Mouse (Mus musculus) limb, embryonic 14.5 days (tissue): ENCODE data around the gene BC029722. TPM values are rescaled to one million over a fixed set of nuclear protein-coding genes. Genes with fewer than 3 reads are reported as not detected.

Experiments used
- ATAC-seq: fragments of 200-750 bp; cut with Nextera tagmentation; 2 replicates; pipeline ENCODE4 v1.8.0; 2017; ENCODE audit warnings: low read depth, moderate number of reproducible peaks, moderate TSS enrichment; ENCODE audit not compliant: low FRiP score
- DNase-seq: peaks from one replicate; pipeline ENCODE4 v3.0.0-alpha.2; 2015; ENCODE audit warnings: low spot score
- H3K27ac ChIP-seq: fragments of 300-500 bp; sonication (generic); replicated peaks from 2 replicates; pipeline ENCODE4 v1.5.1; 2014; ENCODE audit warnings: low read depth, mild to moderate bottlenecking, low read length, moderate library complexity, mixed read lengths
- H3K27me3 ChIP-seq: fragments of 300-500 bp; sonication (generic); 2 replicates; pipeline ENCODE4 v1.6.1; 2014; ENCODE audit warnings: low read length, mixed read lengths; ENCODE audit not compliant: control insufficient read depth, insufficient read depth
- H3K36me3 ChIP-seq: fragments of 300-500 bp; sonication (generic); 2 replicates; pipeline ENCODE4 v1.6.1; 2014; ENCODE audit warnings: mild to moderate bottlenecking, low read length, moderate library complexity, mixed read lengths; ENCODE audit not compliant: control insufficient read depth, insufficient read depth
- H3K4me1 ChIP-seq: fragments of 300-500 bp; sonication (generic); 2 replicates; pipeline ENCODE4 v1.6.1; 2014; ENCODE audit warnings: antibody characterized with exemption, low read length, mixed read lengths; ENCODE audit not compliant: control insufficient read depth, insufficient read depth
- H3K4me2 ChIP-seq: fragments of 300-500 bp; sonication (generic); replicated peaks from 2 replicates; pipeline ENCODE4 v1.6.1; 2014; ENCODE audit warnings: low read depth, mild to moderate bottlenecking, low read length, moderate library complexity; ENCODE audit not compliant: severe bottlenecking
- H3K4me3 ChIP-seq: fragments of 300-500 bp; sonication (generic); replicated peaks from 2 replicates; pipeline ENCODE4 v1.5.1; 2014; ENCODE audit warnings: low read length
- H3K9ac ChIP-seq: fragments of 300-500 bp; sonication (generic); 2 replicates; pipeline ENCODE4 v1.6.1; 2014; ENCODE audit warnings: mild to moderate bottlenecking, low read depth, low read length, moderate library complexity; ENCODE audit not compliant: severe bottlenecking
- H3K9me3 ChIP-seq: fragments of 300-500 bp; sonication (generic); 2 replicates; pipeline ENCODE4 v1.6.1; 2016; ENCODE audit warnings: low read length; ENCODE audit not compliant: control insufficient read depth
- POLR2A ChIP-seq: fragments of 200-500 bp; IDR thresholded peaks from 2 replicates; pipeline ENCODE4 v1.8.0; 2012; ENCODE audit warnings: inconsistent platforms, mild to moderate bottlenecking, moderate library complexity, borderline replicate concordance; ENCODE audit not compliant: insufficient read depth, insufficient read length; ENCODE audit errors: extremely low read depth
- WGBS: fragments of 180-500 bp; shearing (Covaris S2); extraction: QIAGEN DNeasy Blood & Tissue Kit; methylation state at CpG from one replicate; pipeline ENCODE4 v1.1.7; 2014; 5-methylcytosine and 5-hydroxymethylcytosine counted together
- polyA plus RNA-seq, 2 experiments: library from polyadenylated mRNA; depleted of rRNA in 1 of 2; stranded (reverse) in 1 of 2; unstranded in 1 of 2; fragments of >200 nt; fragmentation: Nextera tagmentation in 1 of 2; extraction: Ambion mirVana in 1 of 2; gene quantifications; 2 replicates each; pipeline versions ENCODE4 v1.2.1 to v1.2.3; 2012 to 2014

The BC029722 gene
- polyA plus RNA-seq (2012; rRNA removed) (20.6 and 22.2 TPM in 2 replicates), polyA plus RNA-seq (2014; fragmentation: Nextera tagmentation; extraction: Ambion mirVana) (12.1 and 14.1 TPM in 2 replicates)

DNA sequence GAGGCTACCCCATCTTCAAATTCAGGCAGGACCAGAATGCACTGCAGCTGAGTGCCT, at the start of gene BC029722:
Gene BC029722 (minus strand): TSS at position 35 of the 57 bp plus-strand sequence.
- Histone ChIP-seq H3K4me2 (peak within 1 kb of the TSS; percentile 95), H3K4me3 (peak within 1 kb of the TSS; percentile 64), H3K9ac (peak within 1 kb of the TSS; percentile 79), H3K4me1 (peaks cover 6% of the 10 kb centered on the region), H3K36me3 (peaks cover 50% of the 10 kb centered on the region), H3K27ac (peak within 1 kb of the TSS; percentile 53), H3K9me3 (no peaks in the 10 kb centered on the region), H3K27me3 (no peaks in the 10 kb centered on the region)
- no peak for TF ChIP-seq POLR2A
- ATAC-seq (no peak), DNase-seq (no peak)

DNA sequence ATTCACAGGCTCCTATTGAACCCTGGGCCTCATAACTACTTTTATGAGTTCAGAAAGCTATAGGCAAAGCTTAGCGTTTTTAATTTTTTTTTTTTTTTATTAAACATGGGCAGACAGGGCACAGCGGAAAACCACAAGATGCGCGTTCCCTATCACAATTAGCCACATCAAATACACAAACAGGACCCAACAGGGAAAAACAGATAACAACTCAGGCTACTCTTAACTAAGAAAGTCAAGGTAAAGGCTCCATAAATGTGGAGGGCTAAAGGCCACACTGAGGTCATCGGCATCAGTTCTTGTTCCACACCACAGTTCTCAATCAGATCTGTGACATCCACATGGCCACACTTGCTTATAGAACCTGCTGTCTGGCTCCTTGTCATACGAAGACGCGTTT, 49.1 kb upstream of the BC029722 start:
- Histone ChIP-seq H3K4me2 (no peak overlapping the region), H3K27me3 (no peaks in the 10 kb centered on the region), H3K36me3 (peaks cover 8% of the 10 kb centered on the region; the same call in 1 of the 2 replicates), H3K4me1 (peaks cover 22% of the 10 kb centered on the region), H3K4me3 (no peak overlapping the region), H3K9me3 (no peaks in the 10 kb centered on the region), H3K9ac (no peak overlapping the region), H3K27ac (no peak overlapping the region)
- no peak for ATAC-seq
- DNase-seq: no peak
- no peak for TF ChIP-seq POLR2A
- WGBS: 92% methylated on average over 8 of the region's 8 CpGs

DNA sequence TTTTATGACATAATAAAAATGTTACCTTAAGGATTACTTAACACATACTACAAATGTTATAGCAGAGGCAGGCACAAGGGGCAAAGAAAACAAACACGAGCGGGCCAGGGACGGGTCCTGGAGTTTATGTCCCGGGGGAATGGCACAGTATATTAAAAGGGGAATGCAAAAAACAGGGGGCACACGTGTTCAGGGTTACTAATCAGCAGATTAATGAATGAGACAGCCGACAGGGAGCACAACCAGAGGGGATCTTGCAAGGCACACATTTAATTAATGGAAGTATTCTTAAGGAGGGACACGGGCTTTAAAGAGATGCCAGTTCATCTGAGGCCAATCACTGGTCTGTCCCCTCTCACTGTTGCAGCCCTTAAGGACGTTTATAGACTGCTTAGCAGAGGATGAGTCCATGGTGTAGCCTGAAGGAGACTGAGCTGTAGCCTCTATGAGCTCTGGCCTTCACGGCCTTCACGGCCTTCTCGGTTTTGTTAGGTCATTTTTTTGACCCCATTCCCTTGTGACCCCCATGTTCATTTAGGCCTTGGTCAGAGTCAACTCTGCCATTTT, 44.2 kb upstream of the BC029722 start:
- Histone ChIP-seq H3K27ac (0 out of 2 replicates have a peak overlapping the region, but pooled peaks have one; percentile 16), H3K36me3 (peaks cover 4% of the 10 kb centered on the region; the same call in 1 of the 2 replicates), H3K4me1 (peaks cover 18% of the 10 kb centered on the region), H3K9ac (no peak overlapping the region), H3K27me3 (no peaks in the 10 kb centered on the region), H3K9me3 (no peaks in the 10 kb centered on the region), H3K4me2 (0 out of 2 replicates have a peak overlapping the region, but pooled peaks have one; percentile 5), H3K4me3 (no peak overlapping the region)
- ATAC-seq: peak; percentile 18; the same call in 1 of the 2 replicates
- no peak for DNase-seq
- WGBS: 29% methylated on average over 11 of the region's 11 CpGs
- TF ChIP-seq POLR2A: no peak

DNA sequence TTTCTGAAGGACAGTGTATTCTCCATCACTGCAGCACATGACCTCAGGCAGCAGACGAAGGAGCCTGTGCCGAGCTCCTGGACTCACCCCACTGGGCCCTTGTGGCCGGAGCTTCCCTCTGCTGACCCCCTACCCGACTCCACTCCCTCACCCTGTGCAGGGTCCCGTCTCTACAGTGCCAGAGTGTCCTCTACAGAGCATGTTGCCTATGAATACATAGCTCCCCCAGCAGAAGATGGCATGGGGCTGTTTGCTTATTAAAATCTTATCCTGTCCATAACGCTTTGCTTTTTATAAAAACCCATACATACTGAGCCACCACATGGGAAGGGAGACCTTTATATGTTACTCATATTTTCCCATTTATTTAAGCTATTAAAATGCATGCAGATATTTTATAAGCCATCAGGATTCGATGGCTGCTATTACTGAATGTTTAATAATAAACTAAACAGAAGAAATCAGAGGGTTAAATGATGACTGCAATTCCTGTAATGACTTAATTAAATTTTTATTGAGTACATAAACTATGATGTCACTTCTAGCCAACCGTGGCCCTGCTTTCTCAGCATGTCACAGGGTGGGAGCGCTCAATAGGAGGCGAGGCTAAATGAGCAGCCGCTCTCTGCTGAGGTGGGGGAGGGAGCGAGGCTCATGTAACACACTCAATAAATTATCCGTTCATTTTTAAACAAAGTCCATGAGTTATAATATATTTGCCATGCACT, 43.5 kb upstream of the BC029722 start:
- Histone ChIP-seq H3K4me1 (peaks cover 18% of the 10 kb centered on the region), H3K27me3 (no peaks in the 10 kb centered on the region), H3K27ac (peak overlapping the region; percentile 50), H3K4me2 (0 out of 2 replicates have a peak overlapping the region, but pooled peaks have one; percentile 5), H3K4me3 (no peak overlapping the region), H3K9ac (no peak overlapping the region), H3K36me3 (peaks cover 6% of the 10 kb centered on the region), H3K9me3 (no peaks in the 10 kb centered on the region)
- 26% methylated on average over 13 of the region's 13 CpGs for WGBS
- DNase-seq (peak; percentile 79), ATAC-seq (peak; percentile 93)
- TF ChIP-seq POLR2A: no peak

DNA sequence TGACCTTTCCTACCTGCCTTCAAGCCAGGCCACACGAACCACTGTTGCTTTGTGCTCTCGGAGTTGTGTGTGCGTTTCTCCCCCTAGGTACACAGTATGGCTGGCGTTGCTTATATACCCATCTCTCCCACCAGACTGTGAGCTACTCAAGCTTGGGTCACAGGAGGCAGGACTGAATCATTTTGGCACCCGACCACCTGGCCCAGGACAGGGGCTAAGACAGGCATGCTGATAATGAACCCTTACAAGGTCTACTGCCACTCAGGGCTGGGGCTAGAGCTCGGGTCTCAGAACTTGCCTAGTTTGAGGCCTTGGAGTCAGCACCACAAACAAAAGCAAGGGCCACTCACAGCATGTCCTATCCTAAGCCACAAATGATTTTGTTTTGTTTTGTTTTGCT, 42.4 kb upstream of the BC029722 start:
- no peak for TF ChIP-seq POLR2A
- DNase-seq (no peak), ATAC-seq (no peak)
- no peak overlapping the region for H3K27ac ChIP-seq
- H3K4me2 ChIP-seq: no peak overlapping the region
- peaks cover 4% of the 10 kb centered on the region for H3K36me3 ChIP-seq
- no peaks in the 10 kb centered on the region for H3K27me3 ChIP-seq
- no peak overlapping the region for H3K4me3 ChIP-seq
- no peak overlapping the region for H3K9ac ChIP-seq
- 90% methylated on average over 6 of the region's 6 CpGs for WGBS
- peaks cover 18% of the 10 kb centered on the region for H3K4me1 ChIP-seq
- no peaks in the 10 kb centered on the region for H3K9me3 ChIP-seq

DNA sequence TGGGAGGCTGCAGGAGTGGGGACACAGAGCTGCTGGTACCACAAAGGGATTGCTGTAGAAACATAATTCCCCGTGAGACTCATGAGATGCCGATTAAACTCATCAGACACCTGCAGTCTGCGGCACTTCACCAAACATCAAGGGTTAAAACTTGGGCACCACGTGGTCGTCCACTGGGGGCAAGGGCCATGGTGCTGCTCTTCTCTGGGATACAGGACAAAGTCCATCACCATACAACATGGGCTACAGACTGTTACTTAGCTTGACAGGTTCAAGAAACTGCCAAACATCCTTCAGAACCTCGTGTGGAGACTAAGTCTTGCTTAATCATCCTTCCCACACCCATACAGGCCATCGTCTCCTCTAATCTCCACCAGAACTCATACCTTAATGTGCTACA, 40.9 kb upstream of the BC029722 start:
- Histone ChIP-seq H3K4me1 (peaks cover 18% of the 10 kb centered on the region), H3K9ac (no peak overlapping the region), H3K4me2 (no peak overlapping the region), H3K36me3 (peaks cover 14% of the 10 kb centered on the region), H3K27me3 (no peaks in the 10 kb centered on the region), H3K4me3 (no peak overlapping the region), H3K9me3 (no peaks in the 10 kb centered on the region), H3K27ac (no peak overlapping the region)
- ATAC-seq (no peak), DNase-seq (no peak)
- 83% methylated on average over 7 of the region's 7 CpGs for WGBS
- no peak for TF ChIP-seq POLR2A
